Mouse (Mus musculus) stomach, postnatal 0 days (tissue): ENCODE measurements around the gene Ccdc155. TPM values are rescaled to one million over a fixed set of nuclear protein-coding genes. Genes with fewer than 3 reads are reported as not detected.

Source experiments
- ATAC-seq: fragments of 200-750 bp; cut with Nextera tagmentation; 2 replicates; pipeline ENCODE4 v1.8.0; 2017; ENCODE audit not compliant: low FRiP score, low TSS enrichment
- DNase-seq: peaks from one replicate; pipeline ENCODE4 v3.0.0-alpha.2; 2016; ENCODE audit warnings: low spot score
- H3K27ac ChIP-seq: fragments of 300-500 bp; sonication (generic); replicated peaks from 2 replicates; pipeline ENCODE4 v1.5.1; 2014; ENCODE audit warnings: mild to moderate bottlenecking, control low read depth
- H3K27me3 ChIP-seq: fragments of 300-500 bp; sonication (generic); 2 replicates; pipeline ENCODE4 v1.6.1; 2014; ENCODE audit warnings: low read length; ENCODE audit not compliant: control insufficient read depth, insufficient read depth
- H3K36me3 ChIP-seq: fragments of 300-500 bp; sonication (generic); 2 replicates; pipeline ENCODE4 v1.6.1; 2014; ENCODE audit warnings: low read length, mixed read lengths; ENCODE audit not compliant: control insufficient read depth, insufficient read depth
- H3K4me1 ChIP-seq: fragments of 300-500 bp; sonication (generic); replicated peaks from 2 replicates; pipeline ENCODE4 v1.6.1; 2014; ENCODE audit warnings: antibody characterized with exemption; ENCODE audit not compliant: control insufficient read depth, insufficient read depth
- H3K4me2 ChIP-seq: fragments of 300-500 bp; sonication (generic); replicated peaks from 2 replicates; pipeline ENCODE4 v1.6.1; 2014; ENCODE audit warnings: low read depth, mild to moderate bottlenecking, control low read depth, moderate library complexity
- H3K4me3 ChIP-seq: fragments of 300-500 bp; sonication (generic); 2 replicates; pipeline ENCODE4 v1.5.1; 2014; ENCODE audit warnings: low read depth, low read length, control low read depth
- H3K9ac ChIP-seq: fragments of 300-500 bp; sonication (generic); 2 replicates; pipeline ENCODE4 v1.6.1; 2014; ENCODE audit warnings: mild to moderate bottlenecking, low read length, control low read depth, mixed read lengths
- H3K9me3 ChIP-seq: fragments of 300-500 bp; sonication (generic); 2 replicates; pipeline ENCODE4 v1.6.1; 2016; ENCODE audit warnings: low read length; ENCODE audit not compliant: control insufficient read depth
- CTCF ChIP-seq: IDR thresholded peaks from 2 replicates; pipeline ENCODE4 v1.5.1; 2016; ENCODE audit warnings: antibody characterized with exemption, low read depth, mild to moderate bottlenecking, moderate library complexity
- EP300 ChIP-seq: optimal IDR thresholded peaks from 2 replicates; pipeline ENCODE3; 2016; ENCODE audit warnings: antibody characterized with exemption
- WGBS: fragments of 180-500 bp; shearing (Covaris S2); extraction: QIAGEN DNeasy Blood & Tissue Kit; methylation state at CpG from one replicate; pipeline ENCODE4 v1.1.7; 2014; 5-methylcytosine and 5-hydroxymethylcytosine counted together
- polyA plus RNA-seq: library from polyadenylated mRNA; unstranded; fragments of >200 nt; fragmentation: Nextera tagmentation; extraction: Ambion mirVana; gene quantifications from 2 replicates; pipeline ENCODE4 v1.2.1, GENCODE M21; 2015

Ccdc155 gene
- polyA plus RNA-seq, 1 experiment from 2014 or later, result 0.13 TPM

DNA sequence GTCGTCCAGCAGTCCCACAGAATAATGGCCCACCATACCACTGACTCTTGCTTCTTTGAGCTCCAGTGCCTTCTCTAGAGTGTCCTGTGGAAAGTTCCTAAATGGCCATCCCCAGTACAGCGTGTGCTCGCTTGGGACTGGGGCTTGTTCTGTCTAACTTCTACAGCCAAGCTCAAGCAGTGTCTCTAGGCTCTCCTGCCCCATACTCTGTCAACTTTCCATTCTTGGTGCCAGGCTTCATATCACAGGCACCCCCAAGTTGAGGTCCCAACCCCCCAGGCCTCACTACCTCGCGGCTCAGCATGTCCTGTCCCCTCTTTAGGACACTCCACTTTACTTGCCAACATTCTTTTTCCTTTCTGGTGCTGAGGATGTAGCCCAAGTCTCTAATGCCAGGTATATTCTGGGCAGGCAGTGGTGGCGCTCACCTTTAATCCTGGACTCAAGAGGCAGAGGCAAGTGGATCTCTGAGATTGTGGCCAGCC lies 44.3 kb downstream of the Ccdc155 start:
- Histone ChIP-seq H3K9me3 (no peaks in the 10 kb centered on the region), H3K9ac (no peak overlapping the region), H3K4me3 (no peak overlapping the region), H3K36me3 (peaks cover 2% of the 10 kb centered on the region; the same call in 1 of the 2 replicates), H3K4me2 (no peak overlapping the region), H3K27ac (no peak overlapping the region), H3K4me1 (peaks cover 4% of the 10 kb centered on the region; the same call in 1 of the 2 replicates), H3K27me3 (peaks cover 7% of the 10 kb centered on the region; the same call in 1 of the 2 replicates)
- WGBS, result 91% methylated on average over 6 of the region's 6 CpGs
- DNase-seq (no peak), ATAC-seq (no peak)
- TF ChIP-seq CTCF, result no peak
- no peak for TF ChIP-seq EP300

DNA sequence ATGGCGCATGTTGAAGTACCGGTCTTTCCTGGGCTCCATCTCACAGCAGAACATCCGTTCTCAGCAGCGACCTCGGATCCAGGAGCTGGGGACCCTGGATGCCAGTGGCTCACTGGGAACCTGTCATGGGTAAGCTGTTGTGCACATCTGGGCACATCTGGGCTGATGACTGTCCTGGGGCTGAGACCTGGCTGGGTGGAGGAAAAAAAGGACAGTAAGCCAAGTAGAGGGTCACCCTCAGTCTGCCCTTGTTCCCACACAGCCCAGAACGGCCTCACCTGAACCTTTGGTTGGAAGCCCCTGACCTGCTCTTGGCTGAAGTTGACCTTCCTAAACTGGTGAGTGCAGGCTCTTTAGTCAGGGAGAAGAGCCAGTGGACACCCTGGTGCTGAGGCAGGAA lies 45.7 kb downstream of the Ccdc155 start:
- H3K27me3 ChIP-seq, result no peaks in the 10 kb centered on the region
- TF ChIP-seq EP300 (no peak), CTCF (no peak)
- no peak overlapping the region for H3K27ac ChIP-seq
- H3K36me3 ChIP-seq, result peaks cover 2% of the 10 kb centered on the region; the same call in 1 of the 2 replicates
- H3K4me3 ChIP-seq, result no peak overlapping the region
- H3K9me3 ChIP-seq, result no peaks in the 10 kb centered on the region
- ATAC-seq, result no peak
- DNase-seq, result no peak
- H3K4me1 ChIP-seq, result peaks cover 3% of the 10 kb centered on the region; the same call in 1 of the 2 replicates
- WGBS, result 85% methylated on average over 6 of the region's 6 CpGs
- no peak overlapping the region for H3K4me2 ChIP-seq
- H3K9ac ChIP-seq, result no peak overlapping the region

DNA sequence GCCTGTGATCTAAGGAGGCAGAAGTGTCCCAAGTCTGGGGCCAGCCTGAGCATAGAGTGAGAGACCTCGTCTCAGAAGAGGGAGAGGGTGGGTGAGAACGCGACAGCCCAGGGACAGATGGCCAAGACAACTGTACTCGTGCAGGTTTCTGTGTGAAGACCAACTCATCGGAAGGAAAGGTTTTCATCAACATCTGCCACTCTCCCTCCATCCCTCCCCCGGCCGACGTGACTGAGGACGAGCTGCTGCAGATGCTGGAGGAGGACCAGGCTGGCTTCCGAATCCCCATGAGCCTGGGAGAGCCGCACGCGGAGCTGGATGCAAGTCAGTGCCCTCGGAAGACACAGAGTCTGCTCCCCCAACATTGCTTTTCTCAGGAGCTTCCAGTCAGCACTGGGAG lies 47.2 kb downstream of the Ccdc155 start:
- H3K4me1 ChIP-seq, result no peaks in the 10 kb centered on the region; the same call in 1 of the 2 replicates
- no peaks in the 10 kb centered on the region for H3K27me3 ChIP-seq
- no peaks in the 10 kb centered on the region for H3K9me3 ChIP-seq
- no peak overlapping the region for H3K4me3 ChIP-seq
- peaks cover 2% of the 10 kb centered on the region; the same call in 1 of the 2 replicates for H3K36me3 ChIP-seq
- 84% methylated on average over 14 of the region's 14 CpGs for WGBS
- no peak overlapping the region for H3K9ac ChIP-seq
- TF ChIP-seq EP300 (no peak), CTCF (no peak)
- H3K4me2 ChIP-seq, result no peak overlapping the region
- no peak overlapping the region for H3K27ac ChIP-seq
- DNase-seq (no peak), ATAC-seq (no peak)

DNA sequence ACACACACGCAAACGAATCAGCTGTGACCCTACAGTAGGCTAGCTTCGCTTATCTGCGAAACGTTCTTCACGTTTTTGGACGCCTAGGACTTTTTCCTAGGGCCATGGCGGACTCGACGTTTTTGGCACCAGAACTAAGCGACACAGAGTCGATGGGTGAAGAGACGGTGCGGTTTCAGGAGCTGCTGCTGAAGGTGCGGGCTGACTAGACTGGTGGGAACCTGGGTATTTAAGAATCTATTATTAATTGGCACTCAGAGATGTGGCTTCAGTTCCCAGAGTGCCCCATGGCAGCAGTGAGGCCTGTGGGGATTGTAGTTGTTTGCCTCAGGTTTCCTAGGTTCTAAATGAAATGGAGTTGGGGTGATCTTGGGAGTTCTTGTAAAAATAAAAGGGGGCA lies 48.5 kb downstream of the Ccdc155 start:
- H3K27ac ChIP-seq, result no peak overlapping the region
- no peak overlapping the region for H3K4me3 ChIP-seq
- no peak for TF ChIP-seq EP300
- no peak for TF ChIP-seq CTCF
- ATAC-seq, result no peak
- no peak overlapping the region for H3K9ac ChIP-seq
- no peaks in the 10 kb centered on the region for H3K27me3 ChIP-seq
- peaks cover 2% of the 10 kb centered on the region; the same call in 1 of the 2 replicates for H3K36me3 ChIP-seq
- H3K4me1 ChIP-seq, result peaks cover under 1% of the 10 kb centered on the region; the same call in 1 of the 2 replicates
- 92% methylated on average over 15 of the region's 15 CpGs for whole genome bisulfite sequencing
- no peak for DNase-seq
- H3K9me3 ChIP-seq, result no peaks in the 10 kb centered on the region
- H3K4me2 ChIP-seq, result no peak overlapping the region

DNA sequence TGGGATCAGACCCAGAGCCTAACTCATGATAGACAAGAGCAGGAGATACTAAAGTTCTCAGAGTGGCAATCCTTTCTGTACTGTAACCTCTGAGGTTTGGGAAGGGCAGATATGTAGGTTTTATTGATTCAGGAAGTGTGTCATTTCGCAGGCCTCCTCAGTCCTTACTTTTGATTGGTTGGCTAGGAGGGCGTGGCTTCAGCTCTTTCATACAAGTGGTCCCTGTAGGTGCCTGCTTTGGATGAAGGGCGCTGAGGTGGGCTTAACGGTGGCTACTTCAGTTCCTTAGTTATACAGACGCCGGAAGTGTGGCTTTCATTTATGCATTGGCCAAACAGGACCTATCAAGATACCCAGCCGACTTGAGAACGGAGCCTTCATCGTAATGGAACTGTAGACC lies 49.1 kb downstream of the Ccdc155 start:
- Histone ChIP-seq H3K4me3 (no peak overlapping the region), H3K4me1 (peaks cover 6% of the 10 kb centered on the region; the same call in 1 of the 2 replicates), H3K27me3 (no peaks in the 10 kb centered on the region), H3K27ac (peak overlapping the region; percentile 35; the same call in 1 of the 2 replicates), H3K4me2 (no peak overlapping the region), H3K36me3 (peaks cover 2% of the 10 kb centered on the region; the same call in 1 of the 2 replicates), H3K9me3 (no peaks in the 10 kb centered on the region), H3K9ac (no peak overlapping the region)
- peak; percentile 38 for DNase-seq
- TF ChIP-seq CTCF (no peak), EP300 (no peak)
- ATAC-seq, result no peak
- 83% methylated on average over 9 of the region's 9 CpGs for WGBS

DNA sequence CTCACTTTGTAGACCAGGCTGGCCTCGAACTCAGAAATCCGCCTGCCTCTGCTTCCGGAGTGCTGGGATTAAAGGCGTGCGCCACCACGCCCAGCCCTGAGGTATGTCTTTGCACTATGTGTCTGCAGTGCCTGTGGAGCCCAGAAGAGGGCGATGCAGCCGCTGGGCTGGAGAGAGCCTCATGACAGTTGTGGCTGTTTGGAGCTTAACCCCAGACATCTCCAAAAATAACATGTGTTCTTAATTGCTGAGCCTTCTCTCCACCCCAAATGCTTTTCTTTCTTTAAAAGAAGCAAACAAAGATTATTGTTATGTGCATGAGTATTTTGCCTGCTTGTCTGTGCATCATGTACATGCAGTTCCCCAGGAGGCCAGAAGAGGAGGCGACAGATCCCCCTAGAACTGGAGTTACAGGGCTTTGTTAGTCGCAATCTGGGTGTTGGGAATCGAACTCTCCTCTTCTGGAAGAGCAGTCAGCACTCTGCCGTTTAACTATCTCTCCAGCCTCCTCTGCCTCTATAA lies 49.6 kb downstream of the Ccdc155 start:
- ATAC-seq, result peak; percentile 41
- Histone ChIP-seq H3K9ac (no peak overlapping the region), H3K4me1 (peaks cover 6% of the 10 kb centered on the region; the same call in 1 of the 2 replicates), H3K4me3 (peak overlapping the region; percentile 66; the same call in 1 of the 2 replicates), H3K4me2 (peak overlapping the region; percentile 68), H3K9me3 (no peaks in the 10 kb centered on the region), H3K27ac (peak overlapping the region; percentile 35; the same call in 1 of the 2 replicates), H3K27me3 (no peaks in the 10 kb centered on the region), H3K36me3 (no peaks in the 10 kb centered on the region; the same call in 1 of the 2 replicates)
- DNase-seq, result peak; percentile 69
- peak; percentile 74 for TF ChIP-seq CTCF
- TF ChIP-seq EP300, result no peak
- 67% methylated on average over 12 of the region's 12 CpGs for WGBS
